Mouse (Mus musculus) embryo, embryonic 11.5 days (tissue): ENCODE measurements around the gene 1700028P14Rik.
"Not testable (repeated sequence)": the region's sequence is repeated elsewhere in the genome, so short reads cannot be mapped to it uniquely, and the experiment has no call there.

Source experiments
- DNase-seq: peaks from one replicate; pipeline ENCODE4 v3.0.0-alpha.2; 2012; ENCODE audit warnings: low read depth, low spot score

Gene 1700028P14Rik

GRCm38 (mm10) chr19:23652644-23653043, at the start of gene 1700028P14Rik:
TSS of gene 1700028P14Rik (minus strand) at chr19:23652812.
- peak; percentile 54 for DNase-seq

- DNase-seq: no peak
These were observed 46.5 kb upstream of the 1700028P14Rik start for GRCm38 (mm10) chr19:23699131-23699530.

- no peak for DNase-seq
These were observed 45.8 kb upstream of the 1700028P14Rik start for GRCm38 (mm10) chr19:23698366-23698765.

- no peak for DNase-seq
These were observed 45.2 kb upstream of the 1700028P14Rik start for GRCm38 (mm10) chr19:23697861-23698260.

- DNase-seq: no peak
These were observed 41.7 kb upstream of the 1700028P14Rik start for GRCm38 (mm10) chr19:23694344-23694743.

GRCm38 (mm10) chr19:23688421-23688946, 35.9 kb upstream of the 1700028P14Rik start:
- DNase-seq: peak; percentile 24

GRCm38 (mm10) chr19:23687296-23688021, 34.8 kb upstream of the 1700028P14Rik start, which contains the start of gene Ptar1:
TSS of gene Ptar1 (plus strand) at chr19:23687429.
- peak; percentile 85 for DNase-seq

- no peak for DNase-seq
These were observed 34.3 kb upstream of the 1700028P14Rik start for GRCm38 (mm10) chr19:23686962-23687295.

- DNase-seq: not testable (repeated sequence)
These were observed 23.0 kb upstream of the 1700028P14Rik start for GRCm38 (mm10) chr19:23675656-23676055.

GRCm38 (mm10) chr19:23673021-23673420, 20.4 kb upstream of the 1700028P14Rik start:
- DNase-seq: no peak

GRCm38 (mm10) chr19:23668142-23668655, 15.6 kb upstream of the 1700028P14Rik start:
- no peak for DNase-seq

- DNase-seq: no peak
These were observed 11.5 kb upstream of the 1700028P14Rik start for GRCm38 (mm10) chr19:23664083-23664482.

- DNase-seq: no peak
These were observed 5.7 kb upstream of the 1700028P14Rik start for GRCm38 (mm10) chr19:23658350-23658749.

GRCm38 (mm10) chr19:23657261-23657932, 4.8 kb upstream of the 1700028P14Rik start:
- no peak for DNase-seq

- DNase-seq: no peak
These were observed 542 bp upstream of the 1700028P14Rik start for GRCm38 (mm10) chr19:23653154-23653553.

GRCm38 (mm10) chr19:23647308-23647707, 5.3 kb downstream of the 1700028P14Rik start:
- no peak for DNase-seq

- no peak for DNase-seq
These were observed 7.3 kb downstream of the 1700028P14Rik start for GRCm38 (mm10) chr19:23645347-23645746.

GRCm38 (mm10) chr19:23643819-23644218, 8.8 kb downstream of the 1700028P14Rik start:
- no peak for DNase-seq

GRCm38 (mm10) chr19:23636786-23637185, 15.8 kb downstream of the 1700028P14Rik start:
- no peak for DNase-seq

GRCm38 (mm10) chr19:23631611-23632492, 20.8 kb downstream of the 1700028P14Rik start:
- DNase-seq: no peak

GRCm38 (mm10) chr19:23614268-23614667, 38.3 kb downstream of the 1700028P14Rik start:
- DNase-seq: no peak
